Mouse (Mus musculus): ENCODE data around the gene Suv39h2. TPM values are rescaled to one million over a fixed set of nuclear protein-coding genes. Genes with fewer than 3 reads are reported as not detected.

The Suv39h2 gene
- total RNA-seq (2021), result 1 to 10 TPM; 3.1 to 3.6 TPM

DNA sequence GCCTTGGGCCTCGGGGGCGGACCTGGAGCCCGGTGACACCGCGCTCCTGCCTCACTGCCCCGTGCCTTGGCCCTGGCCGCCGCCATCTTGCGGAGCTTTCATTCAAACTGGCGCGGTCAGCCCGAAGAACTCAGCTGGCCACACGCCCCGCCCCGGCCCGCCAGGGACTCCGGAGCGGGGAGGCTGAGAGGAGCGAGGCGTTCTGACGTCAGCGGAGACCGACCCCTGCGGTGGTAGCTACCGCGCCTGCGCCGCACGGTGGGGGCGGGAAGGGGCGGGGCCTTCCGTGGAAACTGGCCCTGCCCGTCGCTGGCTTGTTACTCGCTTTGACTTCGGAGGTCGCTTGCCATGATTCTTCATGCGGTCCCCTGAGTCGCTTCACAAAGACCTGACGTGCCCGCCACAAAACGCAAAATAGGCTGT, at the start of gene Suv39h2:
TSS of gene Suv39h2 (minus strand) at position 171 of the 423 bp plus-strand sequence.
- peak; percentile 99 for DNase-seq

GRCm38 (mm10) chr2:3522558-3522957, 47.7 kb upstream of the Suv39h2 start:
- DNase-seq, result no peak

DNA sequence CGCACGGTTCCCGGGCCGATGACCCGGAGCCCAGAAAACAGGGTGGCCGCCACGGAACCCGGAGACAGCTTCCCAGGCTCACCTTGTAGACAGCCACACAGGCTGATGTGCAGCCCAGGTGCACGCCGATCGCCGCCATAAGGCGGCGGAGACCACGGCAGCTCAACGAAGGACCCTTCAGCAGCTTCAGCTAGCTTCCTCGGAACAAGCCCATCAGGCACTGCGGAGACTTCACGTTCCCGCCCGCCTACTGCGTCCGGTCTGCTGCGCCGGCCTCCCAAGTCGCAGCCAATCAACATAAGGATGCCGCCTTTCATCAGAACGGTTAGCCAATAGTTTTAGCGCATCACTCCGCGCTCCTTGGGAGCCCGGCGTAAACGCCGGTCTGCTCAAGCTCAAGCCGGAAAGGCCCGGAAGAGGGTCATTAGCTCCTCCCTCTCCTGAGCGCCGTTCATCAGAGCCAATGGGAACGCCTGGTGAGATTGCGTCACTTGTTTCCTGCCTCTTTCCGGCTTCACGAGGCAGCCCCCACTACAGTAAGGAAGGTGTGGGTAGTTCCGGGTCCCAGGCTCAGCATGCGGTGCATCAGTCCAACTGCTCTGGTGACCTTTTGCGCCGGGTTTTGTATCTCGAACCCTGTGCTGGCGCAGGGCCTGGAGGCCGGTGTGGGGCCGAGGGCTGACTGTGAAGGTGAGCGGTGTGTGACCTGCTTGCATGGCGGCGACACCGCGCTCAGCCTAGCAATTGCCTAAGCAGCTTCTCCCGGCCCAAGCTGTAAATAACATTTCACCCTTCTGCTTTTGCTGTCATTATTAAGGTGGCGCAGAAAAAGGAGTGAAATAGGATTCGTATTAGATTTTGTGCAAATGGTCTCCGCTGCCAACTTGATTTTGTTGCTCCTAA, 38.0 kb upstream of the Suv39h2 start, which contains the start of the genes Gm45902, Hspa14 and Cdnf:
TSS of gene Gm45902 (minus strand) at position 239 of the 903 bp plus-strand sequence.
TSS of gene Hspa14 (minus strand) at position 263 of the 903 bp plus-strand sequence.
TSS of gene Cdnf (plus strand) at position 479 of the 903 bp plus-strand sequence.
- DNase-seq, result peak; percentile 95

DNA sequence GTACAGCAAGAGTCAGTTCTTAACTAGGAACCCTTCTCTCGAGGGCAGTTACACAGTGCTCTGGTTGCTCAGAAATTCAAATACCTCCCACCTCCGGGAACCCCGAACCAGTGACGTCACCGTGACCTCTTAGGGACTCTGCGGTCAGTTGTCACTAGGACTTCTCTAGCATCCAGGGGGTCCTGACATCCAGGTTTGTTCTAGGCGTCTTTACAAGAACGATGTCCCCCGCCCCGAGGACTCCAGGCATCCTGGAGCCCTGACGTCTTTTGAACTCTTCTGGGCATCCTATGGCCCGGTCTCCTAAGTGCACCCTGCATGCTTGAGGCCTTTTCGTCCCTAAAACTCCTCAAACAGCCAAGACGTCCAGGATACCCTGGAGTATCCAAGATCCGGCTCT, 37.2 kb upstream of the Suv39h2 start:
- peak; percentile 23 for DNase-seq

GRCm38 (mm10) chr2:3500886-3501285, 26.1 kb upstream of the Suv39h2 start:
- no peak for DNase-seq

GRCm38 (mm10) chr2:3499543-3499942, 24.7 kb upstream of the Suv39h2 start:
- DNase-seq, result no peak

DNA sequence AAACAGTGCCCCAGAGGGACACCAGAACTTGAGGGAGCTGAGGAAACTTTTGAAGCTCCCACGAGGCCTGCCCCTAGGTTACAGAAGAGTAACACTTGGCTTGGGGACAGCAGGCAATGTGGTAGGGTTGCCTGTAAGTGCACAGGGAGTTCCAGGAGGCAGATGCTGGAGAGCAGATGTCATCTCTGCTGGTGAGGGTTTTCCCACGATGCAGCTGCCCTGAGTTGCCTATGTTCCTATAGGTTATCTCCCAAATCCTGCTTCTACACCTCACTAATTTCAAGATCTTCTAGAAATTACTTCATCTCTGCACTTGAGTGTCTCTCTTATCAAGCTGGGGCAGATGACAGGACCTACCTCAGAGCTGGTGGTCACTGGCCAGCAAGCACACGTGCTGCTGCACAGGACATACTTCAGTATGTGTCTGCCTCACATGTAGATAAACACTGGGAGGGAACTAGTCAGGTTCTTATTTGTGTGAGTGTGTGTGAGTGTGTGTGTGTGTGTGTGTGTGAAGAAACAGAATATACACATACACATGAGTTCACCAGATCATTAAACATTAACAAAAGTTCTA, 19.1 kb upstream of the Suv39h2 start:
- DNase-seq, result no peak

- DNase-seq, result no peak
Measured at GRCm38 (mm10) chr2:3489816-3490215, 15.0 kb upstream of the Suv39h2 start.

DNA sequence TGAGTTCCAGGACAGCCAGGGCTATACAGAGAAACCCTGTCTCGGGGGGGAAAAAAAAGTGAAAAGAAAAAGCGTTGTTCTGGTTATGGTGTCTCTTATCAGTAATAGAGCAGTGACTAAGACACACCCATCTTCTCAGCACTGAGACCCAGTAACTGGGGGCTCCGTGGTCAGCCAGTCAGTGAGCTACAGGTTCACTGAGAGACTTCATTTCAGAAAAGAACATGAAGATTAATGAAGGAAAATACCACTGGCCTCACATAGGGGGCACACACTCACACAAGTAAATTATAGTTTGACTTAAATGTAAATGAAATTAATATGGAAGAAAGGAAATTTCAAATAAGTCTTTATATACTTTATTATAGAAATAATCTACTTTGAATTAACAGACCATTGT, 5.4 kb upstream of the Suv39h2 start:
- DNase-seq, result no peak

DNA sequence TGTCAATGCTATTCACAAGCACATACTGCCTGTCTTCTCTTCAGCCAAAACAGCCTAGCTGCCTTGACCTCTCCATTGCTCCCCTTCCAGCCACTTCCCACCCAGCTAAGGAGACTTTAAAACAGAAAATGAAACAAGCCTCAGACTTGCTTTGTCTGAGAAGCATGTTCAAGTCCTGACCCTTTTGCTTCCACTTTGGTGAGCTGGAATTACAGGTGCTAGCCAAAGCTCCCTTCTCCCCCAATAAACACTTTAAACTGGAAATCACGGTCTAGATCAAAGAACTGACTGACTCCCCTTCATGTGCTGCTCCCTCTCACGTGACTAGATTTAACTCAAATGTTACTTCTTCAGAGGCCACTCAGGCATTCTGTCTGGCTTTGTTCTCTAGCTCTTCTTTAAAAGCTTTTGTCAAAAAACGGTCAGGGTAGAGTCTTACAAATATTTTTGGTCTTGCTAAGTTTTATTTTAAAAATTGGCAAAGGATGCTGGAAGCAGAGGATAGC, 968 bp upstream of the Suv39h2 start:
- DNase-seq, result no peak

- peak; percentile 66 for DNase-seq
Measured at GRCm38 (mm10) chr2:3474361-3474805, 448 bp downstream of the Suv39h2 start.

- DNase-seq, result no peak
Measured at GRCm38 (mm10) chr2:3473891-3474290, 940 bp downstream of the Suv39h2 start.

- DNase-seq, result no peak
Measured at GRCm38 (mm10) chr2:3456590-3456989, 18.2 kb downstream of the Suv39h2 start.

DNA sequence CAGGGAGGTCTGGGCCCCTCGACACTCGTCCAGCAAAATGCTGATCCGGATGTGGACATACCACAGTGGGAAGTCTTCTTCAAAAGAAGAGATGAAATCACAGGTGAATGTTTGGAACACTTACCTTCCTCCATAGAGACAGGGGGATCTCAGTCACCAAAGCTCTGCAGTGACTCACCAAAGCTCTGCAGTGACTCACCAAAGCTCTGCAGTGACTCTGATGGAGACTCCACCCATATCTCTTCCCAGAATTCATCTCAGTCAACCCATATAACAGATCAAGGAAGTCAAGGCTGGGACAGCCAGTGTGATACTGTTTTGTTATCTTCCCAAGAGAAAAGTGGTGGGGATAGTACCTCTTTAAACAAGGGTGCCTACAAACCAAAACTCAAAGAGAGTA, 21.7 kb downstream of the Suv39h2 start:
- no peak for DNase-seq

DNA sequence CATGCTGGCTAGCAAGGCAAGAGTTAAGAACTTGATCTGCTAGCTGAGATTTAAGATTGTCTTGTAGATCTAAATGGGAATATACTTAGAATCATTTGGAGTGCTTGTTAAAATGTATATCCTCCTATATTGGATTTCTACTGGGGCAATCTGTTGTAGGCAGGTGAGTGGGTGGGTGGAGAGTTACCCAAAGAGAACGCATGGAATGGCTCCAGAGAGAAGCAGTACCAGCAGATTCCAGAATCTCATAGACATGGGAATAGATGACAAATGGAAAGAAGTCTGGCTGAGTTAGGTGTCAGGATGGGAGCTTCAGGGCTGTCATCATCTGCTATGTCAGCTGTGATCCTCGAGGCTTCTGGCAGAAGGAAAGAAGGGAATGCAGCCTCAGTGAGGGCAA, 25.4 kb downstream of the Suv39h2 start:
- DNase-seq, result no peak

DNA sequence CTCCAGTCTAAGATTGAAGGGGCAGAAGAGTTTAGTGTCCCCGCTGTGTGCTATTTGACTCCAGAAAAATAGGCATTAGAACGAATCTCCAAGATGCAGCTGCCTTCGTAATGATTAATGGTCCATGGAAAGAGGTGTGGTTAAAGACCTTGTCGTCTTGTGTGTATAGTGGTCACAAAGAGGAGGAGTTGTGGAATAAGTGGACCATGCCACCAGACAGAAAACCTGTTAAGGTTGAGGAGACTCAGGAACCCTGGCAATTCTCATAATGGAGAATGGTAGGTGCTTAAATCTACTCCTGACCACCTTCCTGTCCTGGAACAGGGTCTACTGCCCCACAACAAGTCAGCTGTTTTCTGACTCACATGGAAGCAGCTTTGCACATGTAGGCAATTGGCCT, 28.8 kb downstream of the Suv39h2 start:
- no peak for DNase-seq

DNA sequence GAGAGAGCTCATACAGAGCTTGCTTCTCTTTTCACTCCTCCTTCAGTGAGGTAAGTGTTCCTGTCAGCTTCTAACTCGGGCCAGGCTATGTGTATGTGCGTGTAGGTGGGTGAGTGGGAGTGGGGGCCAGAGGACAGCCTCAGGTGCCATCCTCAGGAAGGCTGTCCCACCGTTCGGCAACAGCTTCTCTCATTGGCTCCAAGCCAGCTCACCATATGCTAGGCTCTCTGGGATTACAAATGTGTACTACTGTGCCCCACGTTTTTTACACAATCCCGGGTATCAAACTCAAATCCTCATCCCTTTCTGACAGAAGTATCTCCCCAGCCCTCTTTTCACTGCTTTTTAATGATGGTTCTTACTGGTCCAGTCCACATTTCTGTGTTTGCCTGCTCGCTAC, 30.6 kb downstream of the Suv39h2 start:
- no peak for DNase-seq

- no peak for DNase-seq
Measured at GRCm38 (mm10) chr2:3437956-3438355, 36.9 kb downstream of the Suv39h2 start.

DNA sequence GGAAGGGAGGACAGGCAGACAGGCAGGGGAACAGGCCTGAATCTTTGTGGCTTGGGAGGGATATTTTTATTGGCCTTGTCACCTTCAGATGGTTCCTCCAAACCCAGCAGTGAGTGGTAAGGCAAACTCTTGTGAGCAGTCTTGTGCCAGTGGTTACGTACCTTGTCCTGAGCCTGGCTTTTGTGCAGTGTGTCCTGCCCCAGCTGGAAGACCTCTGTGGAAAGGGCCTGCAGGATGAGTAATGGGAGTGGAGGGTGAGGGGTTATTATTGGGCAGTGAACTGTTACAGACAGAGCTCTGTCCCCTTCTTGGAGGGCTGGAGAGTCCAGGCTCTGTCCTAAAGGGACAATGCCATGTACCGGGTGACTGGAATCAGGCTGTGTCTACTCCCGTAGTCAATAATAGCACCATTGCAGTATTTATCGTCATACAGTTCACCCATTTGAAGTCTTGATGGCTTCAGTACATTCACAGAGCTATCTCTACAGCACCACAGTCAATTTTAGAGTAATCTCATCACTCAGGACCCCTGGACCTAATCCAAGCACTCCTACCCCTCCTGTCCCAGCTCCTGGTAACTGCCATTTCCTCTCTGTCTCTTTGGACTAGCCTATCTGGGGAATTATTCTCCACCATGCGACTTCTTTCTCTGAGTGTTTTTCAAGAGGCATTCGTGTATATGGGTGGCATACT, 39.3 kb downstream of the Suv39h2 start:
- no peak for DNase-seq

DNA sequence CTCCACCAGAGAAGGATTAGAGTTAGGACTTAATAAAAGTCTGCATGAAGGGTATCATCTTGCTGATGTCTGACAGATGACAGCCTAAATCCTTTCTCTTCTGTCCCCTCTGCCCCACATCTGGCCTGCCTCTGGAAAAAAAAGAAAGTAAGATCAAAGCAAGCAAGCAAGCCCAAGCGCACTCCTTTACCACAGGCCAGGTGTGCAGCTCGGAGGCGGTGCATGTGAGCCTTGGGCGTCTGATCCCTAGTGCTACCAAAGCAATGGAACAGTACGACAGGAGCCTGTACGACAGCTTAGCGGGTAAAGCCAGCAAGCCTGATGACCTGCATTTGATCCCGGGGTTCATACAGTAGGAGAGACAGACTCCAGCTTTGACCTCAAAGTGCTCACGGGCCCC, 43.9 kb downstream of the Suv39h2 start:
- no peak for DNase-seq

DNA sequence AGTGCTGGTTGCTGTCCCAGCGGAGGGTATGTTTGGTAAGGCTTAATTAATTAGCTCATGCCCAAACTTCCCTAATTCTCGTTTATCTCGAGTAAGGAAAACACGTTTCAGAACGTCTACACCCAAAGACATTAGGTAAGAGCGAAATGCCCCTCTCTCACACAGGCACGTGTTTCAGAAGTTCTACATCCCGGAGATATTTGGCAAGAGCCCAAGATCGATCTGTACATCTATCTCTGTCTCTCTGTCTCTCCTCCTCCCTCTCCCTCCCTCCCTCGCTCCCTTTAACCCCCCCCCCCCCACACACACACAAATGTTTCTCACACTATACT, 50.3 kb downstream of the Suv39h2 start:
- no peak for DNase-seq

DNA sequence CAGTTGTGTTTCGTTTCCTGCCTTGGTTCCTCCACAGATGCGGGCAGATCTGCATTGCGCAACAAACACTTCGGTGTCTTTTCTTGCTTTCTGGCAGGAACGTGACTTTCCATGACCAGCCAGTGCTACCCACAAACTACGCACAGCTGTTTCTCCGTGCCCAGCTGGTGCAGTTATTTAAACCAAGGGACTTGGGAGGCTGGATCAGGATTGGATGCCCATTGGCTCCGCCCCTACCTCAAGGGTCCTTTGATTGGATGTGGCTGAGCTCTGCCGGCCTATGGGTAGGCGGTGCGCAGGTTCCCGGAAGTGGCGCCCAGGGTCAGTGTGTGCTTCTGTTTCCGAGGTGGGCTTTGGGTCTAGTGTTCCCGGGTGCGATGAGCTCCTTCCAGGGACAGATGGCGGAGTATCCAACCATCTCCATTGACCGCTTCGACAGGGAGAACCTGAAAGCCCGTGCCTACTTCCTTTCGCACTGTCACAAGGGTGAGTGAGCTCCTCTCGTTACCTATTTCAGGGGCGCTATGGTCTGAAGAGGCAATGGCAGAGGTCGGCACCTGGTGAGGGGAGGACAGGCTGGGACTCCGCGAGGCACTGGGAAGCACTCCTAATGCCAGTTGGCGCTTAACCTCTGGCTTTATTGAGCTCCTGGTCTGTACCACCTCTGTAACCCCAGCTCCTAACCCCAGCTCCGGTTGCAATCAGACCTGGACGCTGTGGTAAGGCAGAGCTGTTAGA, 50.8 kb downstream of the Suv39h2 start, which contains the start of gene Dclre1c:
TSS of gene Dclre1c (plus strand) at position 291 of the 738 bp plus-strand sequence.
- DNase-seq, result peak; percentile 90

Data from heart, postnatal 4 days (tissue).